Mouse (Mus musculus): ENCODE data around the gene Gm5725. TPM values are rescaled to one million over a fixed set of nuclear protein-coding genes. Genes with fewer than 3 reads are reported as not detected.

Gene Gm5725
- not detected for polyA plus RNA-seq (2017; shearing (Covaris generic))

GRCm38 (mm10) chr7:21844167-21844566 is at the start of gene Gm5725:
Gene Gm5725 (minus strand): TSS chr7:21844267.

GRCm38 (mm10) chr7:21832051-21832450 is 12.0 kb downstream of the Gm5725 start, which contains the start of gene Vmn1r135:
Gene Vmn1r135 (plus strand): TSS chr7:21832351.

GRCm38 (mm10) chr7:21796628-21797027 is 47.4 kb downstream of the Gm5725 start, which contains the start of gene Gm4177:
Gene Gm4177 (minus strand): TSS chr7:21796728.

Other genes starting within 250 kb of the Gm5725 start
- gene Vmn1r132, start 230.2 kb downstream of the Gm5725 start, polyA plus RNA-seq (2017; shearing (Covaris generic)) = not detected
- not detected for gene Gm4175, start 82.8 kb downstream of the Gm5725 start, polyA plus RNA-seq (2017; shearing (Covaris generic))
- gene Gm4177, start 47.5 kb downstream of the Gm5725 start, polyA plus RNA-seq (2017; shearing (Covaris generic)) = not detected
- gene Vmn1r135, start 11.9 kb downstream of the Gm5725 start, polyA plus RNA-seq (2017; shearing (Covaris generic)) = not detected
- not detected for gene Gm5891, start 77.0 kb upstream of the Gm5725 start, polyA plus RNA-seq (2017; shearing (Covaris generic))
- not detected for gene Vmn1r137, start 150.3 kb upstream of the Gm5725 start, polyA plus RNA-seq (2017; shearing (Covaris generic))
- gene Vmn1r138, start 184.6 kb upstream of the Gm5725 start, polyA plus RNA-seq (2017; shearing (Covaris generic)) = not detected
- gene Gm6176, start 212.0 kb upstream of the Gm5725 start, polyA plus RNA-seq (2017; shearing (Covaris generic)) = not detected
- gene Vmn1r139, start 224.8 kb upstream of the Gm5725 start, polyA plus RNA-seq (2017; shearing (Covaris generic)) = not detected

Measured in inflammation-experienced regulatory T-cells, adult 16 weeks (primary cell).